Mouse (Mus musculus) midbrain, embryonic 11.5 days (tissue): ENCODE results near the gene Barx1. TPM values are rescaled to one million over a fixed set of nuclear protein-coding genes. Genes with fewer than 3 reads are reported as not detected.

ENCODE experiments used
- ATAC-seq: fragments of 200-750 bp; cut with Nextera tagmentation; 2 replicates; pipeline ENCODE4 v1.8.0; 2017; ENCODE audit warnings: moderate TSS enrichment, moderate library complexity; ENCODE audit not compliant: low FRiP score
- DNase-seq: peaks from one replicate; pipeline ENCODE4 v3.0.0; 2015; ENCODE audit warnings: low spot score; ENCODE audit errors: missing footprints
- H3K27ac ChIP-seq: fragments of 300-500 bp; sonication (generic); 2 replicates; pipeline ENCODE4 v1.5.1; 2014; ENCODE audit warnings: low read depth, low read length
- H3K27me3 ChIP-seq: fragments of 300-500 bp; sonication (generic); 2 replicates; pipeline ENCODE4 v1.6.1; 2014; ENCODE audit warnings: mild to moderate bottlenecking, low read length, moderate library complexity, mixed read lengths; ENCODE audit not compliant: control insufficient read depth, insufficient read depth
- H3K36me3 ChIP-seq: fragments of 300-500 bp; sonication (generic); 2 replicates; pipeline ENCODE4 v1.6.1; 2014; ENCODE audit warnings: mild to moderate bottlenecking, low read length, moderate library complexity, mixed read lengths; ENCODE audit not compliant: control insufficient read depth, insufficient read depth
- H3K4me1 ChIP-seq: fragments of 300-500 bp; sonication (generic); 2 replicates; pipeline ENCODE4 v1.6.1; 2014; ENCODE audit warnings: low read length; ENCODE audit not compliant: control insufficient read depth, insufficient read depth
- H3K4me2 ChIP-seq: fragments of 300-500 bp; sonication (generic); 2 replicates; pipeline ENCODE4 v1.6.1; 2014; ENCODE audit warnings: mild to moderate bottlenecking, moderate library complexity
- H3K4me3 ChIP-seq: fragments of 300-500 bp; sonication (generic); 2 replicates; pipeline ENCODE4 v1.5.1; 2014; ENCODE audit warnings: low read depth, low read length
- H3K9ac ChIP-seq: fragments of 300-500 bp; sonication (generic); 2 replicates; pipeline ENCODE4 v1.6.1; 2014; ENCODE audit warnings: low read length
- H3K9me3 ChIP-seq: fragments of 300-500 bp; sonication (generic); 2 replicates; pipeline ENCODE4 v1.6.1; 2016; ENCODE audit warnings: low read length; ENCODE audit not compliant: control insufficient read depth
- WGBS: fragments of 180-500 bp; shearing (Covaris S2); extraction: QIAGEN DNeasy Blood & Tissue Kit; methylation state at CpG from one replicate; pipeline ENCODE4 v1.1.7; 2014; 5-methylcytosine and 5-hydroxymethylcytosine counted together
- polyA plus RNA-seq: library from polyadenylated mRNA; unstranded; fragments of >200 nt; fragmentation: Nextera tagmentation; extraction: Ambion mirVana; gene quantifications from 2 replicates; pipeline ENCODE4 v1.2.1, GENCODE M21; 2014

The Barx1 gene
- polyA plus RNA-seq = 0.19 and 0.46 TPM in 2 replicates

- no peaks in the 10 kb centered on the region for H3K9me3 ChIP-seq
- peak within 1 kb of the TSS; percentile 45 for H3K9ac ChIP-seq
- H3K4me2 ChIP-seq = peak within 1 kb of the TSS; percentile 69
- peaks cover 15% of the 10 kb centered on the region for H3K4me1 ChIP-seq
- ATAC-seq = peak; percentile 64
- DNase-seq = peak; percentile 95
- H3K27ac ChIP-seq = no peak within 1 kb of the TSS
- WGBS = under 1% methylated on average over 52 of the region's 73 CpGs
- H3K4me3 ChIP-seq = peak within 1 kb of the TSS; percentile 42
- peaks cover 100% of the 10 kb centered on the region for H3K27me3 ChIP-seq
- H3K36me3 ChIP-seq = no peaks in the 10 kb centered on the region
These were observed at the start of gene Barx1 for GRCm38 (mm10) chr13:48662431-48663143. Barx1 (plus strand) TSS chr13:48662998.

GRCm38 (mm10) chr13:48614525-48614924, 48.3 kb upstream of the Barx1 start:
- Histone ChIP-seq H3K4me3 (no peak overlapping the region), H3K27me3 (no peaks in the 10 kb centered on the region), H3K9me3 (peaks cover 9% of the 10 kb centered on the region; the same call in 1 of the 2 replicates), H3K36me3 (no peaks in the 10 kb centered on the region), H3K9ac (no peak overlapping the region), H3K4me1 (no peaks in the 10 kb centered on the region), H3K4me2 (no peak overlapping the region), H3K27ac (no peak overlapping the region)
- WGBS = 86% methylated on average over 2 of the region's 2 CpGs
- DNase-seq (no peak), ATAC-seq (no peak)

GRCm38 (mm10) chr13:48617774-48618173, 45.0 kb upstream of the Barx1 start:
- ATAC-seq (no peak), DNase-seq (no peak)
- Histone ChIP-seq H3K27me3 (no peaks in the 10 kb centered on the region), H3K27ac (no peak overlapping the region), H3K36me3 (no peaks in the 10 kb centered on the region), H3K4me1 (no peaks in the 10 kb centered on the region), H3K9ac (no peak overlapping the region), H3K9me3 (peaks cover 9% of the 10 kb centered on the region; the same call in 1 of the 2 replicates), H3K4me3 (no peak overlapping the region), H3K4me2 (no peak overlapping the region)

GRCm38 (mm10) chr13:48618890-48619289, 43.9 kb upstream of the Barx1 start:
- 74% methylated on average over 4 of the region's 4 CpGs for WGBS
- Histone ChIP-seq H3K27me3 (no peaks in the 10 kb centered on the region), H3K9me3 (peaks cover 9% of the 10 kb centered on the region; the same call in 1 of the 2 replicates), H3K4me2 (no peak overlapping the region), H3K36me3 (no peaks in the 10 kb centered on the region), H3K9ac (no peak overlapping the region), H3K4me1 (no peaks in the 10 kb centered on the region), H3K4me3 (no peak overlapping the region), H3K27ac (no peak overlapping the region)
- ATAC-seq = no peak
- no peak for DNase-seq

GRCm38 (mm10) chr13:48624968-48625398, 37.8 kb upstream of the Barx1 start:
- ATAC-seq = no peak

GRCm38 (mm10) chr13:48625433-48626184, 37.2 kb upstream of the Barx1 start, which contains the start of gene Ptpdc1:
Ptpdc1 (minus strand) TSS chr13:48625664.
- DNase-seq (peak; percentile 99), ATAC-seq (peak; percentile 99)
- Histone ChIP-seq H3K9me3 (no peaks in the 10 kb centered on the region), H3K4me3 (peak within 1 kb of the TSS; percentile 63), H3K36me3 (no peaks in the 10 kb centered on the region), H3K4me1 (no peaks in the 10 kb centered on the region), H3K27me3 (peaks cover 5% of the 10 kb centered on the region; the same call in 1 of the 2 replicates), H3K27ac (peak within 1 kb of the TSS; percentile 52; the same call in 1 of the 2 replicates), H3K9ac (peak within 1 kb of the TSS; percentile 79), H3K4me2 (peak within 1 kb of the TSS; percentile 65)
- 2% methylated on average over 72 of the region's 76 CpGs for WGBS

More at GRCm38 (mm10) chr13:48624968-48625398, 37.8 kb upstream of the Barx1 start:
- Histone ChIP-seq H3K27ac (peak overlapping the region; percentile 52; the same call in 1 of the 2 replicates), H3K4me3 (peak overlapping the region; percentile 63), H3K36me3 (no peaks in the 10 kb centered on the region), H3K4me2 (peak overlapping the region; percentile 65), H3K9ac (peak overlapping the region; percentile 79), H3K4me1 (no peaks in the 10 kb centered on the region), H3K27me3 (peaks cover 5% of the 10 kb centered on the region; the same call in 1 of the 2 replicates), H3K9me3 (no peaks in the 10 kb centered on the region)
- 4% methylated on average over 26 of the region's 26 CpGs for WGBS
- DNase-seq = no peak

GRCm38 (mm10) chr13:48631691-48632090, 31.1 kb upstream of the Barx1 start:
- no peaks in the 10 kb centered on the region for H3K9me3 ChIP-seq

GRCm38 (mm10) chr13:48637706-48638105, 25.1 kb upstream of the Barx1 start:
- ATAC-seq (no peak), DNase-seq (peak; percentile 66)
- no peak overlapping the region for H3K4me3 ChIP-seq
- H3K4me2 ChIP-seq = no peak overlapping the region
- no peak overlapping the region for H3K27ac ChIP-seq
- 31% methylated on average over 2 of the region's 2 CpGs for WGBS
- no peaks in the 10 kb centered on the region for H3K27me3 ChIP-seq
- H3K36me3 ChIP-seq = no peaks in the 10 kb centered on the region
- H3K9ac ChIP-seq = no peak overlapping the region
- no peaks in the 10 kb centered on the region for H3K9me3 ChIP-seq
- H3K4me1 ChIP-seq = peaks cover 3% of the 10 kb centered on the region; the same call in 1 of the 2 replicates

More at GRCm38 (mm10) chr13:48631691-48632090, 31.1 kb upstream of the Barx1 start:
- Histone ChIP-seq H3K4me3 (no peak overlapping the region), H3K4me2 (no peak overlapping the region), H3K27ac (no peak overlapping the region), H3K9ac (no peak overlapping the region), H3K27me3 (no peaks in the 10 kb centered on the region; the same call in 1 of the 2 replicates), H3K36me3 (no peaks in the 10 kb centered on the region), H3K4me1 (no peaks in the 10 kb centered on the region)
- 76% methylated on average over 5 of the region's 5 CpGs for WGBS
- ATAC-seq (no peak), DNase-seq (no peak)

GRCm38 (mm10) chr13:48639570-48639969, 23.2 kb upstream of the Barx1 start:
- Histone ChIP-seq H3K4me3 (no peak overlapping the region), H3K9me3 (no peaks in the 10 kb centered on the region), H3K4me2 (no peak overlapping the region), H3K27ac (no peak overlapping the region), H3K27me3 (no peaks in the 10 kb centered on the region), H3K4me1 (peaks cover 3% of the 10 kb centered on the region; the same call in 1 of the 2 replicates), H3K36me3 (no peaks in the 10 kb centered on the region), H3K9ac (no peak overlapping the region)
- ATAC-seq = no peak
- DNase-seq = peak; percentile 91
